Mouse (Mus musculus) thymus, adult 2 months (tissue): Measurements from ENCODE around the gene Themis. TPM values are rescaled to one million over a fixed set of nuclear protein-coding genes. Genes with fewer than 3 reads are reported as not detected.

ENCODE experiments used
- DNase-seq: peaks from one replicate; pipeline ENCODE4 v3.0.0; 2021
- H3K27ac ChIP-seq: fragments of 200-500 bp; 2 replicates; pipeline ENCODE4 v1.5.1; 2012; ENCODE audit warnings: low read length, control low read depth; ENCODE audit not compliant: control insufficient read depth, insufficient read depth
- H3K27me3 ChIP-seq: fragments of 200-500 bp; 2 replicates; pipeline ENCODE4 v1.6.1; 2012; ENCODE audit warnings: mild to moderate bottlenecking, low read length, moderate library complexity, mixed read lengths; ENCODE audit not compliant: control insufficient read depth, insufficient read depth
- H3K36me3 ChIP-seq: fragments of 200-500 bp; 2 replicates; pipeline ENCODE4 v1.6.1; 2012; ENCODE audit warnings: mild to moderate bottlenecking, low read length, moderate library complexity; ENCODE audit not compliant: control insufficient read depth, insufficient read depth
- H3K4me1 ChIP-seq: fragments of 200-500 bp; replicated peaks from 2 replicates; pipeline ENCODE4 v1.6.1; 2012; ENCODE audit warnings: low read length; ENCODE audit not compliant: control insufficient read depth, insufficient read depth
- H3K4me3 ChIP-seq: fragments of 200-500 bp; 2 replicates; pipeline ENCODE4 v1.5.1; 2012; ENCODE audit warnings: mild to moderate bottlenecking, low read length, control low read depth, moderate library complexity; ENCODE audit not compliant: control insufficient read depth, insufficient read depth
- CTCF ChIP-seq: fragments of 200-500 bp; IDR thresholded peaks from 2 replicates; pipeline ENCODE4 v1.5.1; 2012; ENCODE audit warnings: mild to moderate bottlenecking, control low read depth, low read length, moderate library complexity, borderline replicate concordance; ENCODE audit not compliant: control insufficient read depth, poor library complexity, insufficient read depth; ENCODE audit errors: extremely low read depth
- POLR2A ChIP-seq: fragments of 200-500 bp; IDR thresholded peaks from 2 replicates; pipeline ENCODE4 v1.6.1; 2012; ENCODE audit warnings: mild to moderate bottlenecking, low read length, control low read depth, moderate library complexity; ENCODE audit not compliant: control insufficient read depth, poor library complexity, insufficient read depth; ENCODE audit errors: extremely low read depth
- WGBS: fragments of 180-500 bp; shearing (Covaris S2); methylation state at CpG from one replicate; pipeline ENCODE4 v1.1.7; 2018; 5-methylcytosine and 5-hydroxymethylcytosine counted together
- polyA plus RNA-seq: library from polyadenylated mRNA; depleted of rRNA; stranded (reverse); fragments of >200 nt; gene quantifications from 2 replicates; pipeline ENCODE4 v1.2.3, GENCODE M21; 2012

The Themis gene
- polyA plus RNA-seq, 1 experiment = 51.7 TPM

DNA sequence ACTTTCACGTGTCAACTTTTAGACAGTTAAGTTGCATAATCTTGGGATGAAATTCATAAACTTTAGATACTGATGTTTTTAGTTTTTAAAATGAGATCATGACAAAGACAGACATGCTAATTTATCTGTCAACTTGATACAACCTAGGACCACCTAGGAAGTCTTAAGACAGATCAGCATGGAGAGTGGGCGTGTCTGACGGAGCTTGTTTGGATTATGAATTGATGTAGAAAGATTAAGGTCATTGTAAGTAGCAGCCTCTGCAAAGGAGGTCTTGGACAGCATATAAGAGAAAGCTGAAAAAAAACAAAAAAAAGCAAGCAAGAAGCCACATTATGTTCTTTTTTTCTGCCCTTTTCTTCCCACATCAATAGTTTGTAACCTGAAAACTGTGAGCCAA, 154.2 kb downstream of the Themis start:
- H3K27ac ChIP-seq = no peak overlapping the region
- TF ChIP-seq CTCF (no peak), POLR2A (no peak)
- H3K4me1 ChIP-seq = no peaks in the 10 kb centered on the region
- no peak for DNase-seq
- peaks cover 28% of the 10 kb centered on the region for H3K36me3 ChIP-seq
- H3K27me3 ChIP-seq = no peaks in the 10 kb centered on the region
- WGBS = 96% methylated on average over 3 of the region's 3 CpGs
- no peak overlapping the region for H3K4me3 ChIP-seq

DNA sequence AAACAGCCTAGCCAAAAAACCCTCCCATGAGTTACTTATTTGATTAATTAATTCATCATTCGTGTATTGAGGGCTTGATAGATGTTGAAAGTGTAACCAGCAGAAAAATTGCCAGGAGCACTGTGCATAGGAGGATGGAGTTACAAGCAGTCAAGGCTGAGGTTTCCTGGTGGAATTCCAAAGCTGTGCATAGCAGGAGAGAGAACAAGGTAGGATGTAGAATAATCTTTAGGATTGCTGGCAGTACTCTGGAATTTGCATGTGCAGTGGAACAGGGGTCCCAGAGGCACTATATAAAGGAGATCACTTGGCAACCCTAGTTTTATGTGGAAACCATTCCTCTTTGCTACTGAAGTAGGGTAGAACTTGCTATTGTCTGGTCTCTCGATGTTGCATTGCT, 174.4 kb downstream of the Themis start:
- Histone ChIP-seq H3K27ac (no peak overlapping the region), H3K4me3 (no peak overlapping the region), H3K27me3 (no peaks in the 10 kb centered on the region), H3K36me3 (peaks cover 24% of the 10 kb centered on the region), H3K4me1 (no peaks in the 10 kb centered on the region)
- DNase-seq = no peak
- WGBS = 90% methylated on average over 2 of the region's 2 CpGs
- TF ChIP-seq CTCF (no peak), POLR2A (no peak)

DNA sequence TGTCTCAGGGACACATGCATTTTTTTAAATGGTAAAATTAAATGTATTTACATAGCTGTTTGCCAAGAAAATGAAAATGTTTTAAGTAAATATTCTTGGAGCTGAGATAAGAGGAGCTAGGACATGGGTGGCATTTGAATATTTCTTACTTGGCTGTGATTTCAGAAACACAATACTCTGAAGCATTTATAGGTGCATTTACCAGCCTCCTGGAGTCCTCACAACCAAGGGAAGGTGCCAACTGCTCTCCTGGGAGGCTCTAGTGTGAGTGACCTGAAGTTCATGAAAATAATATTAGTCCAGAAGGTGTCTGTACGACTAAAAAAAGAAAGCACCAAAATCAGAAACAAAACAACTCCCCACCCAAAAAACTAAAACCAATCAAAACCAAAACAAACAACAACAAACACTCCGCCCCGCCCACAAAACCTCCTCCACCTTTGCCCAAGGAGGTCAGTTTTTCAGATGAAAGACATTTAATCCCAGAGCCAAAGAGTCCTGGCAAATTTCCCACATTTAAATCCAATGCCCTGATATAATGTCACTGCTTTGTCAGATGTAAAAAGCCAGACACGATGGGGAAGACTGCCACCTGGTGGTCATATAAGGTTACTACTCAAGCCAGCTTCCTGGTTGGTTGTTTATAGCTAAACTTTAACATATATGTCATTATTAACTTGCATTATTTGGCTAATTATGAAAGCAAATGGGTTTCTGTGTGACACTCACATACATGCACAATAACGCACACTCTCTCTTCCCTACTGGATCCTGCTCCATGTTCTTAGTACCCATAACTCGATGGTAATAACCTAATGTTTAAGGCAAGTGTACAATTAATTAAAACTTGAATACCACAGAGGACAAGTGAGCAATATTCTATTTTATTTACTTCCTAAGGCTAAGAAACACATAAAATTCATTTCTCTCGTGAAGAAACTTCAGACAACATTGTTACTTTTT, 175.9 kb downstream of the Themis start:
- TF ChIP-seq POLR2A (no peak), CTCF (no peak)
- Histone ChIP-seq H3K36me3 (peaks cover 16% of the 10 kb centered on the region), H3K27me3 (no peaks in the 10 kb centered on the region), H3K4me3 (no peak overlapping the region), H3K27ac (no peak overlapping the region), H3K4me1 (no peaks in the 10 kb centered on the region)
- WGBS = 46% methylated on average over 7 of the region's 7 CpGs
- DNase-seq = peak; percentile 57

DNA sequence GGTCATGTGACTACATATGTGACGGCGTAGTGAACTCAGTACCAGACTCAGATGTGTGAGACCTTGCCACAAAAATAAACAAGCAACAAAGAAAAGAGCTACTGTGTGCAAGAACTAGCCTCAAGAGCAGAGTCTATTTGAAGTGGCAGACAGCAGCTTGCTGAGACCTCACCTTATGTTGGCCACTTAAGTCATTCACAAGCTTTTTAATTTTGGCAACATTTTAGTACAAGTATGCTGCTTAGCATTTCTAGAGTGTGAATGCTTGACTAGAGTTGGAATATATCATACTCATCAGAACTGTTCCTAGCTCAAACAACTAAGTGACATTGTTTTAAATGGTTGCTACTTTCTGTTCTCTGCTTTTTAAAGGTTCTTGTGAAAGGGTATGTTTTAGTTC, 188.0 kb downstream of the Themis start:
- Histone ChIP-seq H3K4me1 (no peaks in the 10 kb centered on the region), H3K27me3 (no peaks in the 10 kb centered on the region), H3K27ac (no peak overlapping the region), H3K4me3 (no peak overlapping the region), H3K36me3 (peaks cover 35% of the 10 kb centered on the region; the same call in 1 of the 2 replicates)
- no peak for DNase-seq
- TF ChIP-seq POLR2A (no peak), CTCF (no peak)
- 85% methylated on average over 2 of the region's 2 CpGs for WGBS

DNA sequence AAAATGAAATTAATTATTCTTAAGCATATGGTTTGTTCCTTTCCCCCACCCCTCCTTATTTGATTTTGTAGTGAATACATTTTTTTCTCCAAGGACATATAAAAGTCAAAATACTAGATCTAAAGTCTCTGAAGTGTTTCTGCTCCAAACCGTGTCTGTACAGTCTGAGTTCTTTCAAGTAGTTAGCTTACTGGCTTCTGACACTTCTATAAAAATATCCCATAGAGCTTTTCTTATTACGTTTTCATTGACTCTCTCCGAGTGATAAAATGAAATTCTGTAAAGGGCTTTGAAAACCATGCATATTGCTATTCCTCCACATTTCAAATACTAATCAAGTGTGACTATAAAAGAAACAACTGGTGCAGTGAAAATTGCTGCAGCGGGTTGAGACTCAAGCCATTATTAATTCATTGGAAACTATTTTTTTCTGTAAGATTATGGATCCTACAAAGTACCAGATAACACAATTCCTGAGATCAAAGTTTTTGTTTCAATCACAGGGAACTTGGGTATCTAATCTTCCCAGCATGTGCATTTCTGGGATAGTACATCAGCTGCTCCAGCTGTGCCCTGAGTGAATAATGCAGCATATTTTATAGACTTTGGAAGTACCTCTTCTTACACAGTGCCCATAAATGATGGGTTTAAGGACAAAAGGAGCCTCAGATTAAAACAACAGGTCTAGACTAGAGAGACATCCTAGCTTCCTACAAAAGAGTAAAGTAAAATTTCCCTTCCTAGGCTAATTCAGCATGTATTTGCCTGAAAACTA, 202.6 kb downstream of the Themis start:
- Histone ChIP-seq H3K27me3 (no peaks in the 10 kb centered on the region), H3K4me1 (no peaks in the 10 kb centered on the region), H3K4me3 (no peak overlapping the region), H3K27ac (no peak overlapping the region), H3K36me3 (peaks cover 50% of the 10 kb centered on the region)
- TF ChIP-seq POLR2A (no peak), CTCF (no peak)
- no peak for DNase-seq
- WGBS = 95% methylated on average over 4 of the region's 4 CpGs

DNA sequence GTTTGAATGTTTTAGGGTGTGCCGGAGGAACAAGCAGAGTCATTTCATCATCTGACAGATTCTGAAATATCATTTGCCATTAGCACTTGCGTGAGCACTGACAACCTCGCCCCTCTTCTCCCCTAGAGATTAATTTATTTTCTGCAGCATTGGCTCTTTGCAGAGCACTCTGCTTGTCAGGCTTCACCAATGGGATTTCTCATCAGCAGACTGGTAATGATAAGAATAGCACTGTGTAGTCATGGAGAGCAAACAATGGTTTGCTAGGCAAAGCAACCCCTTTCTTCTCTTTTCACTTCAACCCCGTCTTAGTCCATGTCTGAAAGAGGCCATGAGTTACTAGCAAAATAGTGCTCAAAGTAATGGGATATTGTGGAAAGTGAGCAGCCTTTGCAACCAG, 206.4 kb downstream of the Themis start:
- 94% methylated on average over 4 of the region's 4 CpGs for WGBS
- peaks cover 59% of the 10 kb centered on the region for H3K36me3 ChIP-seq
- H3K27ac ChIP-seq = no peak overlapping the region

More for the DNA sequence above, 206.4 kb downstream of the Themis start:
- TF ChIP-seq POLR2A (no peak), CTCF (no peak)
- no peaks in the 10 kb centered on the region for H3K27me3 ChIP-seq
- H3K4me1 ChIP-seq = no peaks in the 10 kb centered on the region
- no peak overlapping the region for H3K4me3 ChIP-seq
- no peak for DNase-seq
